Mouse (Mus musculus): ENCODE results near the gene Rab3il1. TPM values are rescaled to one million over a fixed set of nuclear protein-coding genes. Genes with fewer than 3 reads are reported as not detected.

The Rab3il1 gene
- polyA plus RNA-seq, 1 experiment from 2014 or later = 38.1 TPM

GRCm38 (mm10) chr19:10066189-10066500 is 64.7 kb downstream of the Rab3il1 start:
- 94% methylated on average over 4 of the region's 4 CpGs for WGBS
- no peak overlapping the region for H3K27ac ChIP-seq (ENCODE audit: low read length)
- no peaks in the 10 kb centered on the region for H3K9me3 ChIP-seq (replicated peaks; ENCODE audit: control insufficient read depth, low read length)
- ATAC-seq (ENCODE audit: insufficient read depth, low FRiP score) = no peak
- H3K27me3 ChIP-seq (ENCODE audit: control insufficient read depth, insufficient read depth, low read length) = no peaks in the 10 kb centered on the region
- no peak overlapping the region for H3K4me3 ChIP-seq (replicated peaks; ENCODE audit: low read length)
- H3K4me2 ChIP-seq (ENCODE audit: low read depth, low read length) = no peak overlapping the region
- H3K4me1 ChIP-seq (ENCODE audit: control insufficient read depth, insufficient read depth, low read length) = peaks cover 3% of the 10 kb centered on the region; the same call in 1 of the 2 replicates
- H3K36me3 ChIP-seq (ENCODE audit: control insufficient read depth, insufficient read depth, low read length) = peaks cover 30% of the 10 kb centered on the region
- no peak overlapping the region for H3K9ac ChIP-seq (ENCODE audit: low read length)

- Histone ChIP-seq H3K9me3 (replicated peaks; ENCODE audit: control insufficient read depth, low read length) (no peaks in the 10 kb centered on the region), H3K4me2 (ENCODE audit: low read depth, low read length) (no peak overlapping the region), H3K36me3 (ENCODE audit: control insufficient read depth, insufficient read depth, low read length) (peaks cover 30% of the 10 kb centered on the region), H3K27ac (ENCODE audit: low read length) (no peak overlapping the region), H3K4me3 (replicated peaks; ENCODE audit: low read length) (no peak overlapping the region), H3K9ac (ENCODE audit: low read length) (no peak overlapping the region), H3K4me1 (ENCODE audit: control insufficient read depth, insufficient read depth, low read length) (no peaks in the 10 kb centered on the region), H3K27me3 (ENCODE audit: control insufficient read depth, insufficient read depth, low read length) (no peaks in the 10 kb centered on the region)
- WGBS = 82% methylated on average over 3 of the region's 3 CpGs
- no peak for ATAC-seq (ENCODE audit: insufficient read depth, low FRiP score)
Measured at GRCm38 (mm10) chr19:10066502-10066901, 65.0 kb downstream of the Rab3il1 start.

DNA sequence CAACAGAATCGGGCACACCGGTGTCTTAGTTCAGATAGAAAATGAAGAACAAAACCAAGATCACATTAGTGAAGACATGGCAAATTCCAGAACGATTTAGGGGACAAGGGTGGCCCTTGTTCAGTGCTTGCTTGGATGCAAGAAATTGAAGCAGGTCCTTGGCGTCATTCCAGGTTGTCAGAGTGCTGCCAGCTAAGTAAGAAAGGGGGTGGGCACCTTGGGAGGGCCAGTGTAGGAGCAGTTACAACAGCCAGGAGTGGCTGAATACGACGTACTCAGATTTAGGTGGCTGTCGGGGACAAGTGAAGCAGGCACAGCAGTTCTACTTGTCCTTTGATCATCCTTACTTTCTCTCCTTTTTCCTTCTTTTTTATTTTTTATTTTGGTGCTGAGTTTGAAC is 66.2 kb downstream of the Rab3il1 start:
- Histone ChIP-seq H3K36me3 (ENCODE audit: control insufficient read depth, insufficient read depth, low read length) (peaks cover 30% of the 10 kb centered on the region), H3K27me3 (ENCODE audit: control insufficient read depth, insufficient read depth, low read length) (no peaks in the 10 kb centered on the region), H3K9ac (ENCODE audit: low read length) (no peak overlapping the region), H3K9me3 (replicated peaks; ENCODE audit: control insufficient read depth, low read length) (no peaks in the 10 kb centered on the region), H3K4me3 (replicated peaks; ENCODE audit: low read length) (no peak overlapping the region), H3K4me1 (ENCODE audit: control insufficient read depth, insufficient read depth, low read length) (no peaks in the 10 kb centered on the region), H3K4me2 (ENCODE audit: low read depth, low read length) (no peak overlapping the region), H3K27ac (ENCODE audit: low read length) (no peak overlapping the region)
- ATAC-seq (ENCODE audit: insufficient read depth, low FRiP score) = no peak
- WGBS = 84% methylated on average over 7 of the region's 7 CpGs

DNA sequence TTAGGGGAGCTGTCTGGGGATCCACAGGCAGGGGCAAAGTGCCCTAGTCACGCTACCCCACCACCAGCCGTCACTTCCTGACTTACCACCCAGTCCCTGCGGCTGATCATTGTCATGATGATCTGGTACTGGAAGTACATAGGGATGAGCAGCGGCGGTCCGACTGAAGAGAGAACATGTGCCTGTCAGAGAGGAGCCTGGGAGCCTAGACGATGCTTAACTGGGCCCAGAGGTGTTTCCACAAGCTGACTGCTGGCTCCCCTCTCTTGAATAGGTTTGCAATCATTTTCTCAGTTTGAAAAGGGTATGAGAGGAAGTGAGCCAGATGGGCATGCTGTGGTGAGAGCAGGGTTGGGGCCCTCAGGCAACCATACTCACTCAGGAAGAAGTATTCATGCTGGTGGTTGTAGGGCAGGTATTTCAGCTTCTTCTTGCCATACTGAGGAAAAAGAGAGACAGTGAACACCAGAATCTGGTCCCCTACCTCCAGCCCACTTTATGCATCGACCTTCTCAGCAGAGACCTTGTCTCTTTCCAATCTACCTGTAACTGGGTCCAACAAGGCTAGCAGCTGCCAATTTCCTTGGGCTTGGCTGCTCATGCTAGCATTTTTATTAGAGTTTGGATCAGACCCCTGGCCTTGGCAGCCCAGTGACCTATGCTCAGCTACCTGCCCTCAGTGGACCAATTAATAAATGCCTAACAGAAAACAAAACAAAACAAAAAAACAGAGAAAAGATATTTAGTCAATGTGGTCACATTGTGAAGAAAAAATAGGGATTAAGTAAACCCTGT is 68.9 kb downstream of the Rab3il1 start:
- Histone ChIP-seq H3K4me1 (ENCODE audit: control insufficient read depth, insufficient read depth, low read length) (no peaks in the 10 kb centered on the region), H3K27me3 (ENCODE audit: control insufficient read depth, insufficient read depth, low read length) (no peaks in the 10 kb centered on the region), H3K4me3 (replicated peaks; ENCODE audit: low read length) (no peak overlapping the region), H3K4me2 (ENCODE audit: low read depth, low read length) (no peak overlapping the region), H3K36me3 (ENCODE audit: control insufficient read depth, insufficient read depth, low read length) (peaks cover 45% of the 10 kb centered on the region), H3K9ac (ENCODE audit: low read length) (no peak overlapping the region), H3K9me3 (replicated peaks; ENCODE audit: control insufficient read depth, low read length) (no peaks in the 10 kb centered on the region), H3K27ac (ENCODE audit: low read length) (no peak overlapping the region)
- ATAC-seq (ENCODE audit: insufficient read depth, low FRiP score) = no peak
- 96% methylated on average over 8 of the region's 8 CpGs for WGBS

DNA sequence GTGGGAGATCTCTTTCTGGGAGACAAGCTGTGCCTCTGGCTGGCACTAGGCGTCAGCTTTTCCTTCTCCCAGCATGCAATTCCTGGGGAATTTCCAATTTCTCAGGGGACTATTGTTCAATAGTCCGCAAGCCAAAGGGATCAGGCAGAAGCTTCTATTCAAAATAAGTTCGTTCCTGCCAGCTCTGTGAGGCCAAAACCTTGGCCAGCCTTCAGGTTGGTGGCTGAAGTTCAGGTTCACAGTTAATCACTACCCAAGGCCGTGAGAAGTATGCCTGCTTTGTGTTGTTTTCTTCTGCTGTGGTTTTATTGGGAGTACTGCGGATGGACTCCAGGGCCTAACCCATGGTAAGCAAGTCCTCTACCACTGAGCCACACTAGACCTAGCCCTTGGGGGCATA is 69.7 kb downstream of the Rab3il1 start:
- Histone ChIP-seq H3K27ac (ENCODE audit: low read length) (no peak overlapping the region), H3K4me2 (ENCODE audit: low read depth, low read length) (no peak overlapping the region), H3K9me3 (replicated peaks; ENCODE audit: control insufficient read depth, low read length) (no peaks in the 10 kb centered on the region), H3K36me3 (ENCODE audit: control insufficient read depth, insufficient read depth, low read length) (peaks cover 50% of the 10 kb centered on the region), H3K27me3 (ENCODE audit: control insufficient read depth, insufficient read depth, low read length) (no peaks in the 10 kb centered on the region), H3K4me1 (ENCODE audit: control insufficient read depth, insufficient read depth, low read length) (no peaks in the 10 kb centered on the region), H3K9ac (ENCODE audit: low read length) (no peak overlapping the region), H3K4me3 (replicated peaks; ENCODE audit: low read length) (no peak overlapping the region)
- 92% methylated on average over 5 of the region's 5 CpGs for WGBS
- ATAC-seq (ENCODE audit: insufficient read depth, low FRiP score) = no peak

- H3K9me3 ChIP-seq (replicated peaks; ENCODE audit: control insufficient read depth, low read length) = no peaks in the 10 kb centered on the region
- no peak for ATAC-seq (ENCODE audit: insufficient read depth, low FRiP score)
- no peaks in the 10 kb centered on the region for H3K27me3 ChIP-seq (ENCODE audit: control insufficient read depth, insufficient read depth, low read length)
- no peak overlapping the region for H3K4me2 ChIP-seq (ENCODE audit: low read depth, low read length)
- peaks cover 48% of the 10 kb centered on the region for H3K36me3 ChIP-seq (ENCODE audit: control insufficient read depth, insufficient read depth, low read length)
- H3K27ac ChIP-seq (ENCODE audit: low read length) = no peak overlapping the region
- H3K4me1 ChIP-seq (ENCODE audit: control insufficient read depth, insufficient read depth, low read length) = no peaks in the 10 kb centered on the region
- WGBS = 82% methylated on average over 4 of the region's 4 CpGs
- H3K9ac ChIP-seq (ENCODE audit: low read length) = no peak overlapping the region
- H3K4me3 ChIP-seq (replicated peaks; ENCODE audit: low read length) = no peak overlapping the region
Measured at GRCm38 (mm10) chr19:10071892-10072291, 70.4 kb downstream of the Rab3il1 start.

DNA sequence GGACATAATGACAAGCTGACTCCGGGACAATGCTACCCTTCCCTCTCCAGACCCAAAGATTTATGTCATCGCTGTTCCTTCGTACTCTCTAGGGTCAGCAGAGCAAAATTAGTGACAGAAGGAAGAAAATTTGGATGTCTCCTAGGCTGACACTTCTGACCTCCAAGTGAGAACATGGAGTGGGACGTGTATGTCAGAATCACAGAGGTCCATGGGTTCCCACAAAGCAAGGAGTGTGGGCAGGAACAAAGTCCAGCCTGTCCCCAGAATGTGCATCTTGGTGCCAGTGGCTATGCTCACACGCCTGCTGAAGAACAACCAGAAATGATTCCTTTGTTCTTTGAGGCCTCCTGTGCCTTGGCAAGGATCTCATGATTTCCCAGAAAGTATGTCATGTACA is 71.7 kb downstream of the Rab3il1 start:
- Histone ChIP-seq H3K27me3 (ENCODE audit: control insufficient read depth, insufficient read depth, low read length) (no peaks in the 10 kb centered on the region), H3K4me3 (replicated peaks; ENCODE audit: low read length) (no peak overlapping the region), H3K9ac (ENCODE audit: low read length) (no peak overlapping the region), H3K27ac (ENCODE audit: low read length) (no peak overlapping the region), H3K4me2 (ENCODE audit: low read depth, low read length) (no peak overlapping the region), H3K4me1 (ENCODE audit: control insufficient read depth, insufficient read depth, low read length) (no peaks in the 10 kb centered on the region), H3K36me3 (ENCODE audit: control insufficient read depth, insufficient read depth, low read length) (peaks cover 58% of the 10 kb centered on the region), H3K9me3 (replicated peaks; ENCODE audit: control insufficient read depth, low read length) (no peaks in the 10 kb centered on the region)
- WGBS = 89% methylated on average over 5 of the region's 5 CpGs
- ATAC-seq (ENCODE audit: insufficient read depth, low FRiP score) = no peak

DNA sequence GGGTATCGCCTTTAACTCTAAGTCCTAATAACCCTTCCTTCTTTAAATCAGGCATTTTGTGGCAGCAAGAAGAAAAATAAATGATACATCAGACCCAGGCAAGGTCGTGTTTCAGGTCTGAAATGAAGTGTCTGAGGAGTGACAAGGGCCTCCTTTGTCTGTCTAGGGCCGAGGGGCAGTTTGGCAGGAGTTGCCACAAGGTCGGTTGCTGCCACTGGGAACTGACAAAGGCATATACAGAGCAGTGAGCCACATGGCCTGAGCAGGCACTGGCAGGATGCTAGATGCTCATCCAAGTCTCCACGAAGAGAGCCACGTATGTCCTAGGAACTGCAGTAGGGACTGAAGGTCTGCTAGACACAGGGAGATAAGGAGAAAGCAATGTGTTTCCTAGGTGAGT is 76.9 kb downstream of the Rab3il1 start:
- Histone ChIP-seq H3K9me3 (replicated peaks; ENCODE audit: control insufficient read depth, low read length) (no peaks in the 10 kb centered on the region), H3K27me3 (ENCODE audit: control insufficient read depth, insufficient read depth, low read length) (no peaks in the 10 kb centered on the region), H3K4me2 (ENCODE audit: low read depth, low read length) (no peak overlapping the region), H3K9ac (ENCODE audit: low read length) (no peak overlapping the region), H3K36me3 (ENCODE audit: control insufficient read depth, insufficient read depth, low read length) (peaks cover 50% of the 10 kb centered on the region), H3K4me1 (ENCODE audit: control insufficient read depth, insufficient read depth, low read length) (no peaks in the 10 kb centered on the region), H3K4me3 (replicated peaks; ENCODE audit: low read length) (no peak overlapping the region), H3K27ac (ENCODE audit: low read length) (no peak overlapping the region)
- ATAC-seq (ENCODE audit: insufficient read depth, low FRiP score) = no peak
- WGBS = 80% methylated on average over 6 of the region's 6 CpGs

GRCm38 (mm10) chr19:10080384-10080783 is 78.9 kb downstream of the Rab3il1 start:
- no peaks in the 10 kb centered on the region for H3K4me1 ChIP-seq (ENCODE audit: control insufficient read depth, insufficient read depth, low read length)
- no peak for ATAC-seq (ENCODE audit: insufficient read depth, low FRiP score)
- no peak overlapping the region for H3K4me2 ChIP-seq (ENCODE audit: low read depth, low read length)
- 89% methylated on average over 7 of the region's 7 CpGs for WGBS
- no peaks in the 10 kb centered on the region for H3K27me3 ChIP-seq (ENCODE audit: control insufficient read depth, insufficient read depth, low read length)
- peaks cover 38% of the 10 kb centered on the region for H3K36me3 ChIP-seq (ENCODE audit: control insufficient read depth, insufficient read depth, low read length)
- no peaks in the 10 kb centered on the region for H3K9me3 ChIP-seq (replicated peaks; ENCODE audit: control insufficient read depth, low read length)
- no peak overlapping the region for H3K9ac ChIP-seq (ENCODE audit: low read length)
- no peak overlapping the region for H3K4me3 ChIP-seq (replicated peaks; ENCODE audit: low read length)
- H3K27ac ChIP-seq (ENCODE audit: low read length) = no peak overlapping the region

Measured in stomach, embryonic 16.5 days (tissue).